In the genomic region with DNA sequence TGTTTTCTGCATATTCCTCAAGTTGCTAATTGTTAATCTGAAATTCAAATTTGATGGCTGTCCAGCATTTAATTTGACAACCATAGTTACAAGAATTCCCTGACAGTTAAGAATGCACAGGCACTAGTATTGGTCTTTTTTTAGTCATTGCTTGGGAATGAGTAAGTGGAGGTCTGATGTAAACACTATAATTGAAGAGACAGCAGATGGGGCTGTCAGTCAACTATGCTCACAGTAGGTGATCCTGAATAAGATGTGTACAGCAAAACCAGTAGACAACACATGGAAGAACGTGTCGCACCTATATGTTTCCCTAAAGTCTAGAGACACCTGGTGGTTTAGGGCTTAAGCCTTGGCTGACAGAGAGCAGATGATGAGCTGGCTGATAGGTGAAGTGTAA, we compare ENCODE assay signal across 17 mouse cellular contexts.
"Had no signal": no experiment of that assay in that cellular context is flagged by ENCODE, and none has a peak within 500 bp of the region (broad histone marks: within the 10 kb centered on the region; RNA-seq: fewer than 3 reads in every experiment).

No protein-coding gene starts in this region.

- H3K9ac ChIP-seq: liver, embryonic 15.5 days; liver, postnatal 0 days; lung, embryonic 15.5 days; neural tube, embryonic 12.5 days; stomach, embryonic 15.5 days had no signal

- H3K4me2 ChIP-seq: liver, embryonic 15.5 days; lung, embryonic 15.5 days; midbrain, embryonic 11.5 days; neural tube, embryonic 12.5 days; stomach, embryonic 15.5 days had no signal

- DNase-seq: liver, postnatal 0 days; lung, adult 2 months; lung, postnatal 14 days; lung, postnatal 36 days; midbrain, embryonic 14.5 days; right cerebral cortex, postnatal 14 days; thymus, adult 2 months; thymus, postnatal 25 days; thymus, postnatal 4 days had no signal

- H3K9me3 ChIP-seq: liver, embryonic 15.5 days; lung, embryonic 15.5 days; megakaryocyte, embryonic 14.5 days; neural tube, embryonic 12.5 days; stomach, embryonic 15.5 days had no signal

- H3K36me3 ChIP-seq: liver, embryonic 15.5 days; lung, embryonic 15.5 days; neural tube, embryonic 12.5 days; stomach, embryonic 15.5 days had no signal

- H3K4me3 ChIP-seq: liver, embryonic 15.5 days; lung, embryonic 15.5 days; megakaryocyte, embryonic 14.5 days; neural tube, embryonic 12.5 days; stomach, embryonic 15.5 days had no signal

- H3K27ac ChIP-seq: liver, embryonic 15.5 days; lung, embryonic 15.5 days; macrophage; neural tube, embryonic 12.5 days; stomach, embryonic 15.5 days had no signal

- ATAC-seq: liver, postnatal 0 days; lung, postnatal 0 days had no signal

- H3K27me3 ChIP-seq: liver, embryonic 15.5 days; lung, embryonic 15.5 days; megakaryocyte, embryonic 14.5 days; neural tube, embryonic 12.5 days; stomach, embryonic 15.5 days had no signal

- H3K4me1 ChIP-seq: liver, embryonic 15.5 days; lung, embryonic 15.5 days; megakaryocyte, embryonic 14.5 days; neural tube, embryonic 12.5 days; stomach, embryonic 15.5 days had no signal
